Mouse (Mus musculus) telencephalon, adult 2 months (tissue): ENCODE data around the gene Ttc23.

ENCODE experiments used
- DNase-seq: peaks from one replicate; pipeline ENCODE4 v3.0.0-alpha.2; 2011; ENCODE audit warnings: low read depth, low spot score

Ttc23 gene

DNA sequence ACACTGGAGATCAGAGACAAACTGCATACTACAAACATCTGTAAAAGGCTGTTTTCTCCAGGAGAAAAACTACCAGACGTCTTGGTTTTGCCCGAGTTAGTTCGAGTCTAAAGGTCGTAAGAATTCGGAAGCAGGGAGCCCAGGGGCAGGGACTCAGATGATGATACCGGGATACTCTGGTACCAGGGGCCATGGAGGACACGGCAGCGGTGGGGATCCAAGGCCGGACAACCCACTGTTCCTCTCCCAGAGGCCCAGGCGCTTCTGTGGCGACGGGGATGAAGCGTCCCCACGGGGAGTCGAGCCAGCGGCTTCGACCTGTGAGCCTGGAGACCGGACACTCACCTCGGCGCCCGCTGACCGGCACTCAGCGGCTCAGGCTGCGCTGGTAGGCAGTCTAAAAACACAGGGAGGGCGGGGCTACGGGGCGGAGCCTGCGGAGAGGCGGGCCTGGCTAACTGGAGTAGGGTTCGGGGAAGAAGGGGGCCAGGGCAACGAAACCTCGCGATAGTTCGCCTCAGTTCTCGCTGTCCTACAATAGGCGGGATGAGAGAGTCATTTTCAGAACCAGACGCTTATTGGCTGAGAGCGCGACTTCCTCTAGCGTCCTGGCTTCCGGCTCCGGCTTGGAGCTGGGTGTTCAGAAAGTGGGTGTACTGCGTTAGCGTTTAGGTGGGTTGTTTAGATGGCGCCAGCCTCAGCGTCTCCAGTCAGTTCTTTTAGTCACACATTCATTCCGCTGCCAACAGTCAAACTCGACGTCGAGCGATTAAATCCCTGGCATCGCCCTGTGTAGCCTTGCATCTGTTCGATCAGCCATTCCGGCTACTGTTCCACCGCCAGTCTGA is 2.2 kb upstream of the Ttc23 start, which contains the start of gene Lrrc28:
Lrrc28 (minus strand) TSS at position 436 of the 848 bp plus-strand sequence.
- DNase-seq, result peak; percentile 99

DNA sequence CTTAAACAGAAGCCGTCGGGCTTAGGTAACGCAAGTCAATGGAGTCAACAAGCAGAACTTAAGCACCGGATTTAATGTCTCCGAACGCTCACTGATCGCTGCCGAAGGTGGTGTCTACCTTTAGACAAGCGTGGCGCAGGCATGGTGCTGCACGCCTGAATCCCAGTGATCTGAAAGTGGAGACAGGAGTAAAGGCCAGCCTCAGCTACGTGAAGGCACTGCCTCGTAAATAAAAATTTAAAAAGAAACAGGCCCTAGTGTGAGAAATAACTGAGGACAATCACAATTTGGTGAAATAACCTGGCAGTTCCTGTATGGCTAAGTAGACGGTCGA is 1.6 kb upstream of the Ttc23 start:
- no peak for DNase-seq

GRCm38 (mm10) chr7:67646131-67646530 is 1.1 kb upstream of the Ttc23 start:
- no peak for DNase-seq

- no peak for DNase-seq
Measured at GRCm38 (mm10) chr7:67648376-67648775, 1.2 kb downstream of the Ttc23 start.

DNA sequence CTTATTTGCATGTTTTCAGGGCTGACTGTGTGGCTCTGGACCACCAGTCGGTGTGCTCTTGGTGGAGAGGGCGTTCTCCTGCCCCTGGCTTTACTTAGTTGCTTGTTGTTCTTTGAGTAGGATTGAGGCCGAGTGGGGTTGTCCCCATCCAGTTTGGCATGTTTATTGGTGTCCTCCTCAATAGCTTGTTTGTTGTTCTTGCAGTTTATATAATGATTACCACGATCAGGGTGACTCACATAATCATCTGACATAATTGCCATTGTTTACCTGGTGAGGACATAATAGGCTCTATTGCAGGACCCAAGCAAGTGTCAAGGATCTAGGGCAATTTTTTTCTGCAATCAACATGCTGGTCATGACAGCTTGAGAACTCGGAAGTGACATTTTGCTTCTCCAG is 5.0 kb downstream of the Ttc23 start:
- DNase-seq, result no peak

DNA sequence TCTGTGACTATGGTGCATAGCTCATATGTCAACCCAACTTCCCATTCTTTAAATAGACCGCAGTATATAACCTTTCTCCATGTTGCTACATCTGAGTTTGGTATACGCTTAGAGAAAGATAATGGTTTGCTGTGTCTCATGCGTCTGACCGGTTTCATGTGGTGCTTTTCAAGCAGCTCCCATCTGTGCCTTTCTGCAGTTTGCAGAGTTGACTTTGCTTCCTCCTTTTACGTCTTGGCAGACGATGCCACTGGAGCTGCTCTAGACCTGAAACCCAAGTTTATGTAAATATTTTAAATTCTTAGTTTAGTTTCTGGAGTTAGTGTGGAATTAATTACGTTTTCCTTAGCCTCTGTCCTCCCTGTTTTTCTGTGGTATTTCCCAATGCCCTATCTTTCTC is 7.5 kb downstream of the Ttc23 start:
- DNase-seq, result no peak

GRCm38 (mm10) chr7:67655186-67655585 is 8.0 kb downstream of the Ttc23 start:
- no peak for DNase-seq

GRCm38 (mm10) chr7:67658110-67658509 is 10.9 kb downstream of the Ttc23 start:
- no peak for DNase-seq

DNA sequence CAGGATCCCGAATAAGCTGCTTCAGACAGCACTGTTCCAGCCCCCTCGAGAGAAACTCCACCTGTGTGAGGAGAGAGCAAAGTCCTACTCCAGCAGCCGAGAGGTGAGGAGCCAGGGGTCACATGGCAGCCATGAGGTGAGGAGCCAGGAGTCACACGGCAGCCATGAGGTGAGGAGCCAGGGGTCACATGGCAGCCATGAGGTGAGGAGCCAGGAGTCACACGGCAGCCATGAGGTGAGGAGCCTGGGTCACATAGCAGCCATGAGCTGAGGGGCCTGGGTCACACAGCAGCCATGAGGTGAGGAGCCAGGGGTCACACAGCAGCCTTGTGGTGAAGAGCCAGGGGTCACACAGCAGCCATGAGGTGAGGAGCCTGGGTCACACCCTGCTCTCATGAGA is 15.2 kb downstream of the Ttc23 start:
- DNase-seq, result no peak

DNA sequence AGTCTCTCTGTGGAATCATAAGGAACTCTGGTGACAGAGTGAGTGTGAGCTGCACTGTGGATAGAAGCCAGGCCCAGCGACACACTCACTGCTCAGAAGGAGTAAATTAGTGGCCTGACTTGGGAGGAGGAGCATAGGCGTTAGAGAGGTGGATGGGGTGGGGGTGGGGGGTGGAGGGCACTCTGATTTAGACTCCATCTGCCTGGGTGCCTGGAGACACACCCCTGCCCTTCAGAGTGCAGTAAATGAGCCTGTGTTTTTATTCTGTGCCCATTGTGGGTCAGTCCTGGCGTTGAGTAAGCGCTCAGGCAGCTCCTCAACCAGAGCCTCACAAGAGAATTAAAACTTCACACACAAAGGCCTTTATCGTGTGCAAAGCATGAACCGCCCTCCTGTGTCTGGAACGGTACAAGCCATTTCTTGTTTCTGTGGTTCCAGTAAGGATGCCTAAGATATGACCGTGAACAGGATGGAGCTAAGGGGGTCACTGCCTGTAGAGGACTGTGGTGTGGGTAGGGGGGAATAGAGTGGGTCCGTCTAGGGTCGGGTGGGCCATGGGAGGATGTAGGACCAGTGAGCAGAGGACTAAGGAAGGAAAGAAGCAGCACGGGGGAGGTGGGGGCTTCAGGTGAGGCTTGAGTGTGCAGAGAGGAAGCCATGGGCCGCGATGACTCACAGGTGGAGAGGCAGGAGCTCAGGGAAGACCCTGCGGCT is 16.9 kb downstream of the Ttc23 start:
- no peak for DNase-seq

DNA sequence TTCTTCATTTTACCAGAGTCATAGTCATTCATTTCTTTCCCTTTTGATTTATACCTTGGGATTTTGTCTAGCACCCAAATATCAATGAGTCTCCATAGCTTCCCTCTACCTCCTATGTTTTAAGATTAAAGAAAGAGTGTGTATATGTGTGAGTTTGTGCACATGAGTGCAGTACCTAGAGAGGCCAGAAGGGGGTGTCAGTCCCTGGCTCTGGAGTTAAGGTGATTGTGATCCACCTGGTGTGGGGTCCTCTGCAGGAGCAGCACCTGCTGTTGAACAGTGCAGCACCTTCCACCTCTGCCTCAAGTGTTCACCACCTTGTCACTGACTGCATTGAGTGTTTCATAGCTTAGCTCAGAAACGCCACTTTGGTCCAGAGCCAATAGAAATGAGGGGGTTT is 23.8 kb downstream of the Ttc23 start:
- DNase-seq, result no peak

DNA sequence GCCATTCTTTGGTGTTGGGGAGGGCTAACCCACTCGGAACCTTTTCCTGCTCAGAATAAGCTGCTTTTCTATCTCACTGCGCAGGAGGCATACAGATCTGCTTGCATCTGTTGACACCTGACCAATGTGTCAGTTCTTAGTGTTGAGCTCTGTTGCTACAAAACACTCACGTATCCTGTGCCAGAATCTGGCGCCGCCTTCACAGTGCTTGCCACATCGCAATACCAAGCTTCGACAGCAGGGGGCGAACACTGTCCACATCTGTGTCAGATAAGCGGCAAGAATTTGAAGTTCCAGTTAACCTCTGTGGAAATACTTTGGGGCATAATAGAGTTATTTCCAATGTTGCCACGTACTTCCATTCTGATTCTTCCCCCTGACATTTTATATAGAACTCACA is 25.4 kb downstream of the Ttc23 start:
- DNase-seq, result peak; percentile 82

DNA sequence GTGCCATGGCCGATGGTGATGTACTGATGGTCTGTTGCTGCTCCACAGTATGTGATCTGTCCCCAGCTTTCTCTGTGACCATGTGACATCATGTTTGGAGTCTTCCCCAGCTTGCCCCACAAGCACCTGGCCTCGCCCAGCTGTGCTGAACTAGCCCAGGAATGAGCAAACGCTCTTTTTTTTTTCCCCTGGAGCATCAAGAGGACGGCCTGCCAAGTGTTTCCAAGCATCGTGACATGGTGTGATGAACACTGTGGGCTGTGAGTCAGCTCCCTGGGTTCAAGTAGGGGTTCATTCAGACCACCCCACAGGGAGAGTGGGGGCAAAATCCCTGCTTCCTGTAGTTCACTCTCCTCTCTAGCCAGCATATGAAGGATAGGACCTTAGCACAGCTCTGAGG is 26.4 kb downstream of the Ttc23 start:
- no peak for DNase-seq

GRCm38 (mm10) chr7:67678878-67679499 is 31.8 kb downstream of the Ttc23 start:
- no peak for DNase-seq

DNA sequence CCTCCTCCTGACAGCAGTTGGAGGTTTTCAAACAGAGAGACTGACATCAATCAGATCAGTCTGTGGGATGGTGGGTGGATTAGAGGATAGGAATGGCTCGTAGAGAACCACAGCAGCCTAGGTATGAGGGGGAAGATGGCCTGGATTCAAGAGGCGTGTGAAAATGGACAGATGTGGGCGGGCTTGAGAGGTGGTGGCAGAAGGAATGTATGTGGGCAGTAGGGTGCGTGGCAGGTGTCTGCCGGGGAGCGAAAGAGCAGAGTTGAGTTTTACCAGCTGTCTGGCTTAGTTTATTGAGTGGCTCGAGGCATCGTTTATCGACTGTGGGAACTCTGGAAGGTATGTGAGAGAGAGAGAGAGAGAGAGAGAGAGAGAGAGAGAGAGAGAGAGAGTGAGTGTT is 33.9 kb downstream of the Ttc23 start:
- no peak for DNase-seq

- DNase-seq, result no peak
Measured at GRCm38 (mm10) chr7:67683006-67683405, 35.8 kb downstream of the Ttc23 start.

GRCm38 (mm10) chr7:67686545-67686944 is 39.3 kb downstream of the Ttc23 start:
- DNase-seq, result no peak

DNA sequence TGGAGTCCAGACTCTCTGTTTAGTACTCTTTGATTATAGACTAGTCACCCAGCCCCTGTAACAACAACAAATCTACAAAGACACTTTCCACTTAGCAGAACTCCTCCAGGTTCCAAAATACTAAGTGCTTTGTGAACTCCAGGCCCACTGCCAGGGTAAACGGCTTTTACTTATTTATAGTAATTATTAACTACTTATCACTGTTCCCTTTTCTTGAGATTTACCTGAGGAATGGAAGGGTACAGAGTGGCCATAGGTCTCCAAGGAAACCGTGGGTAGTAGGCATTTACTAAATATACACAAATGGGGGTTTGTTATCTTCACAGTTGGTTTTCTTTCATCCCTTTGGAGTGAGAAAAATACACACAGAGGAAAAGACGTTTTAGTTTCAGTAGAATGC is 41.1 kb downstream of the Ttc23 start:
- no peak for DNase-seq

- DNase-seq, result no peak
Measured at GRCm38 (mm10) chr7:67689793-67690192, 42.6 kb downstream of the Ttc23 start.

DNA sequence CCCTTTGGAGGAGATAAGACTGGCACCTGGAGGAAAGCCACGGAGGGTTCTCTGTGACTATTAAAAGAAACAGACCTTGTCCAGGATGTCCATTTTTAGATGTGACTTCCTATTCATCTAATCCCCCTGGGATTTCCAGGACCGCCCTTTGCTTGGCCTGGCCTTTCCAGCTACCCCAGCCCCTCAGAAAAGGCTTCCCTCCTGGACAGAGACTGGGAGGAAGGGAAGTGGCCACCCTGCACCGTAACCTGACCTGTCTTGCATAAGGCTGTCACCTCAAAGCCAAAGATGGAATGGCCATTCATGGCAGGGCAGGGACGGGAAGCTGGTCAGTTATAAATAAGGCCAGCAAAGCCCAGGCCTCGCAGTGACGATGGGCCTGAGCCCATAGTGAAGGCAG is 43.8 kb downstream of the Ttc23 start:
- DNase-seq, result no peak

DNA sequence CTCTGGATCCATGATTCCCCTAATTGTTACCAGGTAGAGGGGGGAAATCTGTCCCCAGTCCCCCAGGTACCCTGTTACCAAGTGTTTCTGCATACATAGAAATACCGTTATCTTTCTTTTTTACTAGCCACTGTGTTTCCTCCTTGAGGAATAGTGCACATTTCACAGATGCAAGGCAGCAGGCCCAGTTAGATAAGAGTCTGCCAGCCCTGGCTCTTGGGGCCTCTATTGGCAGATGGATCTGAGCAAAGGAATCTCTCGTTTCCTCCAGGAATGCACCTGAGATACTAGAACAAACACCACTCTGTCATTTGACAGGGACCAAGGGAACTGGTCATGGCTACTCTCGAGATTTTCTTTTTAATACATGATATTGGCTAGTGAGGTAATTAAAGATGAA is 44.9 kb downstream of the Ttc23 start:
- DNase-seq, result no peak

- no peak for DNase-seq
Measured at GRCm38 (mm10) chr7:67692791-67693538, 45.8 kb downstream of the Ttc23 start.
